In genomic region chr13:55000433-55000832, GRCm38 (mm10) we compare ENCODE assay signal across 24 mouse cellular contexts. TPM values are rescaled to one million over a fixed set of nuclear protein-coding genes. Genes with fewer than 3 reads are reported as not detected.
DNase-seq lines count a peak whose midpoint lies in the region; ATAC-seq lines count a peak whose summit lies in the region.
"Had no signal": no experiment of that assay in that cellular context is flagged by ENCODE, and none has a peak within 500 bp of the region (broad histone marks: within the 10 kb centered on the region; RNA-seq: fewer than 3 reads in every experiment).

No protein-coding gene starts in this region.

- WGBS in forebrain, embryonic 15.5 days = 74% methylated on average over 10 of the region's 10 CpGs
- WGBS in forebrain, embryonic 11.5 days = 83% methylated on average over 10 of the region's 10 CpGs
- WGBS in midbrain, embryonic 10.5 days = 89% methylated on average over 10 of the region's 10 CpGs

- no peak overlapping the region for H3K4me2 ChIP-seq in forebrain, embryonic 15.5 days (replicated peaks)
- H3K4me2 ChIP-seq in forebrain, embryonic 11.5 days (ENCODE audit: low read depth, low read length, severe bottlenecking) = no peak overlapping the region
- H3K4me2 ChIP-seq: embryonic facial prominence, embryonic 12.5 days; heart, embryonic 15.5 days; hindbrain, embryonic 13.5 days; limb, embryonic 12.5 days; liver, embryonic 11.5 days; midbrain, embryonic 11.5 days; neural tube, embryonic 15.5 days had no signal

- no peak overlapping the region for H3K9ac ChIP-seq in forebrain, embryonic 15.5 days (replicated peaks)
- no peak overlapping the region for H3K9ac ChIP-seq in forebrain, embryonic 11.5 days (ENCODE audit: low read length)
- H3K9ac ChIP-seq: embryonic facial prominence, embryonic 12.5 days; heart, embryonic 15.5 days; hindbrain, embryonic 13.5 days; limb, embryonic 12.5 days; liver, postnatal 0 days; neural tube, embryonic 15.5 days had no signal

- no peak for DNase-seq in forebrain, embryonic 11.5 days (ENCODE audit: low spot score)
- DNase-seq in left cerebral cortex, adult 11 months (ENCODE audit: low spot score) = peak; percentile 51
- DNase-seq in left cerebral cortex, postnatal 4 days = no peak
- DNase-seq in left cerebral cortex, postnatal 14 days (ENCODE audit: low spot score in 2 of 2) = peak; percentile 69 to 82
- peak; percentile 64 to 85 for DNase-seq in right cerebral cortex, postnatal 36 days (ENCODE audit: low spot score in 2 of 2)
- DNase-seq in midbrain, embryonic 10.5 days (ENCODE audit: low spot score) = no peak
- DNase-seq in adrenal gland, postnatal 14 days = no peak
- DNase-seq: adrenal gland, postnatal 10 days; cerebellum, adult 11-12 months; gastrocnemius, postnatal 36 days; heart, postnatal 36 days; kidney, adult 11 months; kidney, postnatal 4 days; liver, postnatal 0 days; thymus, postnatal 25 days had no signal

- H3K9me3 ChIP-seq in forebrain, embryonic 15.5 days = no peaks in the 10 kb centered on the region
- no peaks in the 10 kb centered on the region for H3K9me3 ChIP-seq in forebrain, embryonic 11.5 days (ENCODE audit: control insufficient read depth, low read length)
- H3K9me3 ChIP-seq in midbrain, embryonic 10.5 days (replicated peaks) = no peaks in the 10 kb centered on the region
- H3K9me3 ChIP-seq: embryonic facial prominence, embryonic 12.5 days; heart, embryonic 15.5 days; hindbrain, embryonic 13.5 days; limb, embryonic 12.5 days; neural tube, embryonic 15.5 days had no signal

- intact Hi-C loops in left cerebral cortex, postnatal 4 days (cut with DNase I) = no loop called here
- intact Hi-C loops in left cerebral cortex, postnatal 14 days (cut with DNase I) = no loop called here

- no peaks in the 10 kb centered on the region for H3K27me3 ChIP-seq in forebrain, embryonic 15.5 days
- no peaks in the 10 kb centered on the region; the same call in 1 of the 2 replicates for H3K27me3 ChIP-seq in forebrain, embryonic 11.5 days (ENCODE audit: control insufficient read depth, insufficient read depth, low read length)
- peaks cover 96% of the 10 kb centered on the region for H3K27me3 ChIP-seq in midbrain, embryonic 10.5 days (ENCODE audit: low read depth, poor library complexity, severe bottlenecking)
- H3K27me3 ChIP-seq: embryonic facial prominence, embryonic 12.5 days; limb, embryonic 12.5 days had no signal

- H3K36me3 ChIP-seq in forebrain, embryonic 15.5 days = peaks cover 4% of the 10 kb centered on the region; the same call in 1 of the 2 replicates
- H3K36me3 ChIP-seq in forebrain, embryonic 11.5 days (ENCODE audit: control insufficient read depth, insufficient read depth, low read length) = no peaks in the 10 kb centered on the region
- peaks cover 15% of the 10 kb centered on the region for H3K36me3 ChIP-seq in midbrain, embryonic 10.5 days
- H3K36me3 ChIP-seq: embryonic facial prominence, embryonic 12.5 days; heart, embryonic 15.5 days; limb, embryonic 12.5 days had no signal

- no peak overlapping the region for H3K27ac ChIP-seq in forebrain, embryonic 15.5 days (replicated peaks)
- no peak overlapping the region for H3K27ac ChIP-seq in forebrain, embryonic 11.5 days (ENCODE audit: low read depth, low read length)
- H3K27ac ChIP-seq in midbrain, embryonic 10.5 days (replicated peaks) = no peak overlapping the region
- H3K27ac ChIP-seq: embryonic facial prominence, embryonic 12.5 days; heart, embryonic 15.5 days; hindbrain, embryonic 13.5 days; limb, embryonic 12.5 days; neural tube, embryonic 15.5 days had no signal

- H3K4me3 ChIP-seq in forebrain, embryonic 15.5 days = no peak overlapping the region
- no peak overlapping the region for H3K4me3 ChIP-seq in forebrain, embryonic 11.5 days (ENCODE audit: low read depth, low read length)
- H3K4me3 ChIP-seq in midbrain, embryonic 10.5 days = no peak overlapping the region
- H3K4me3 ChIP-seq: embryonic facial prominence, embryonic 12.5 days; heart, embryonic 15.5 days; hindbrain, embryonic 13.5 days; limb, embryonic 12.5 days; neural tube, embryonic 15.5 days had no signal

- no peaks in the 10 kb centered on the region for H3K4me1 ChIP-seq in forebrain, embryonic 15.5 days
- H3K4me1 ChIP-seq in forebrain, embryonic 11.5 days (replicated peaks; ENCODE audit: control insufficient read depth, insufficient read depth, low read length) = peaks cover under 1% of the 10 kb centered on the region
- peaks cover 47% of the 10 kb centered on the region for H3K4me1 ChIP-seq in midbrain, embryonic 10.5 days
- H3K4me1 ChIP-seq: embryonic facial prominence, embryonic 12.5 days; heart, embryonic 15.5 days; limb, embryonic 12.5 days had no signal

- 0 out of 2 replicates have a peak, but pooled peaks have one; percentile 29 for ATAC-seq in forebrain, embryonic 15.5 days (replicated peaks)
- ATAC-seq in forebrain, embryonic 11.5 days (replicated peaks; ENCODE audit: low FRiP score) = no peak
- ATAC-seq: liver, postnatal 0 days; lung, postnatal 0 days had no signal

RNA-seq across cellular contexts. Expression of gene Hk3, which starts 20.8 kb away (rescaled TPM):
- 0.73 and 1.2 TPM in 2 replicates for polyA plus RNA-seq in forebrain, embryonic 15.5 days (2015; fragmentation: Nextera tagmentation; extraction: Ambion mirVana)
- polyA plus RNA-seq in forebrain, embryonic 11.5 days (2014; fragmentation: Nextera tagmentation; extraction: Ambion mirVana) = 0.41 and 0.65 TPM in 2 replicates
- total RNA-seq in left cerebral cortex, postnatal 4 days (2021) = 1 to 10 TPM; 1.1 to 1.3 TPM
- total RNA-seq in left cerebral cortex, postnatal 14 days (2021) = 1 to 10 TPM; 1.3 to 1.8 TPM
- 1.1 and 1.4 TPM in 2 replicates for polyA plus RNA-seq in midbrain, embryonic 10.5 days (2016; fragmentation: Nextera tagmentation; extraction: Ambion mirVana)
- 1.3 and 1.8 TPM in 2 replicates for total RNA-seq in adrenal gland, postnatal 14 days (2021)

RNA-seq across cellular contexts. Expression of gene Unc5a, which starts 51.2 kb away (rescaled TPM):
- 16.6 and 16.9 TPM in 2 replicates for polyA plus RNA-seq in forebrain, embryonic 15.5 days (2015; fragmentation: Nextera tagmentation; extraction: Ambion mirVana)
- polyA plus RNA-seq in forebrain, embryonic 11.5 days (2014; fragmentation: Nextera tagmentation; extraction: Ambion mirVana) = 2.9 and 3.7 TPM in 2 replicates
- total RNA-seq in left cerebral cortex, postnatal 4 days (2021) = 10 to 100 TPM; 51.7 to 52.6 TPM
- 10 to 100 TPM; 66.0 to 78.0 TPM for total RNA-seq in left cerebral cortex, postnatal 14 days (2021)
- polyA plus RNA-seq in midbrain, embryonic 10.5 days (2016; fragmentation: Nextera tagmentation; extraction: Ambion mirVana) = 2.8 TPM in 2 replicates
- total RNA-seq in adrenal gland, postnatal 14 days (2021) = 7.2 and 8.5 TPM in 2 replicates

Comparison
In these comparisons a context has a peak if more than half of its experiments do, and no peak if none do; other contexts are left out.
1. DNase-seq: peak in left cerebral cortex, adult 11 months (single experiment), left cerebral cortex, postnatal 14 days (2 of 2) and right cerebral cortex, postnatal 36 days (2 of 2); none in forebrain, embryonic 11.5 days (single experiment), left cerebral cortex, postnatal 4 days (single experiment), midbrain, embryonic 10.5 days (single experiment) and adrenal gland, postnatal 14 days (single experiment).